Mouse (Mus musculus) cortical plate, adult 2 months (tissue): Measurements from ENCODE around the gene Gm13889.

ENCODE experiments used
- CTCF ChIP-seq: fragments of 200-500 bp; IDR thresholded peaks from 2 replicates; pipeline ENCODE4 v1.5.1; 2011; ENCODE audit warnings: mild to moderate bottlenecking, control low read depth, low read length; ENCODE audit not compliant: insufficient read depth; ENCODE audit errors: extremely low read depth
- POLR2A ChIP-seq: fragments of 200-500 bp; IDR thresholded peaks from 2 replicates; pipeline ENCODE4 v1.6.1; 2011; ENCODE audit warnings: mild to moderate bottlenecking, low read length, control low read depth; ENCODE audit not compliant: insufficient read depth; ENCODE audit errors: extremely low read depth

DNA sequence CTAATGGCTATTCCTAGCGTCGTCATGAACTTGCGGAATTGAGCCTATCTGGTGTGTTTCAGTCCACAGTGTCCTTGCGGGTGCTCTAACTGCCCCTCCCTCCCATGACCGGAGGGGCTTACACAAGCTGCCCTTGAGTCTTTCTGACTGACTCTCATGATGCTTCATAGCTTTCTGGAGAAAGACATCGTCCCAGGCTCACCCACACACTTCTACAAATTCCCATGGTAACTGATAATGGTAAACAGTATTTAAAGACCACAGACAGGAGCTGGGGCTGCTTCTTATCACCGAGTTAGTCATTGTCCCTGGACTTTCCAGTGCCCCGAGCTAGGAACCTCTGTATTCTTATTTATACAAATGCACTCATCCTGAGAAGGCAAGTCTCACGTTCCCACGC is 28.1 kb downstream of the Gm13889 start:
- no peak for TF ChIP-seq CTCF
- no peak for TF ChIP-seq POLR2A
